Mouse (Mus musculus) liver, adult 2 months (tissue): ENCODE results near the gene Psmc1.

Experiments used
- CTCF ChIP-seq: fragments of 200-500 bp; IDR thresholded peaks from 2 replicates; pipeline ENCODE4 v1.5.1; 2011; ENCODE audit warnings: low read depth, low read length, control low read depth
- POLR2A ChIP-seq: fragments of 200-500 bp; IDR thresholded peaks from 2 replicates; pipeline ENCODE4 v1.6.1; 2011; ENCODE audit warnings: low read length, control low read depth; ENCODE audit not compliant: insufficient read depth; ENCODE audit errors: extremely low read depth

DNA sequence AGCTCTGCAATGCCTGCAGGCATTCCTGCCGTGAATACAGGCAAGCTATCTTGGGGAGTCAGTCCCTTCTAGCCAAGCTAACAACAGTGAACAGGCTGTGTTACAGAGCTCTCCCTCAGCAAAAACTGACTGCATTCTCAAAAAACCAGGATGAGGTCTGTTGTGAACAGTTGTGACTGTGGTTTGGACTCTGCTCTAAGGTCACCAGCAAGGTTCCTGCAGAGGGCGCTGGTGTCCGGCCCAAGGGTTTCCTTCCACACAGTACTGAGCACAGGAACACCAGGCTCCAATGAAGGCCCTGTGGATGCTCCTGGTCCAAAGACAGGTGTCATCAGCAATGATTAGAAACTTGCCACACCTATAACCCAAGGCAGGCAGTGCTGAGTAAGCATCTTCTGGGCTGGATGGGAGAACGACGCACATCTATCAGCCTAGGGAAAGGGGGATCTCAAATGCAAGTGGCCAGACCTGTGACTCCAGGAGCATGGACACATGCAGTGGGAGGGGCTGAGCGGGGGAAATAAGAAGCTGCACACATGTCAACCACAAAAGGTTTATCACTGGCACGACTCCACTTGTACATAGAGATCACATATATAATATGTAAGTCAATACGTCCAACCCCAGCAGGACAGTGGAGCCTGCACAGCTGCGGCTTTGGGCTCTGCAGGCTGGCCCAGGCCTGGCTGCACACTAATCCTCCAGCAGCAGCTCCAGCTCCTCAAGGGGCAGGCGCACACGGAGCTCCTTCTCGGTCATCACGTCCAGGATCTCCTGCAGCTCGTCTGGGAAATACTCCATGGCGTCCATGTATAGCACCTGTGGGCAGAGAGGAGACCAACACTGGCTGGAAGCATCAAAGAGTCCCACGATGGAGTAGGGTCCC, 15.2 kb downstream of the Psmc1 start:
- TF ChIP-seq CTCF (peak; percentile 50), POLR2A (no peak)
